8 mouse cellular contexts compared by ENCODE assay signal in genomic region chr16:24880698-24881097, GRCm38 (mm10).
DNase-seq lines count a peak whose midpoint lies in the region.
"Had no signal": no experiment of that assay in that cellular context is flagged by ENCODE, and none has a peak within 500 bp of the region (broad histone marks: within the 10 kb centered on the region; RNA-seq: fewer than 3 reads in every experiment).

No protein-coding gene starts in this region.

- peak; percentile 6 to 53 for DNase-seq in layer of hippocampus, adult 18-20 months (ENCODE audit: low spot score in 2 of 2)
- no peak for DNase-seq in layer of hippocampus, adult 11-12 months (ENCODE audit: low spot score)
- peak; percentile 68 for DNase-seq in brain, adult 2 months (ENCODE audit: low read depth, low spot score)
- DNase-seq in frontal cortex, postnatal 10 days (ENCODE audit: low spot score in 2 of 2): peak; percentile 9 to 12
- DNase-seq in mesoderm, embryonic 11.5 days (ENCODE audit: low read depth, low spot score): peak; percentile 18
- DNase-seq in gastrocnemius, postnatal 4 days (ENCODE audit: low spot score in 2 of 2): no peak
- no peak for DNase-seq in thymus, postnatal 0 days (ENCODE audit: low spot score)
- DNase-seq: cerebellum, adult 8-10 months had no signal

Comparison
In these comparisons a context has a peak if more than half of its experiments do, and no peak if none do; other contexts are left out.
1. DNase-seq: peak in layer of hippocampus, adult 18-20 months (2 of 2), brain, adult 2 months (single experiment), frontal cortex, postnatal 10 days (2 of 2) and mesoderm, embryonic 11.5 days (single experiment); none in layer of hippocampus, adult 11-12 months (single experiment), gastrocnemius, postnatal 4 days (0 of 2) and thymus, postnatal 0 days (single experiment).